Mouse (Mus musculus) bone marrow, adult 2 months (tissue): ENCODE results near the gene Zbed6.

Experiments
- CTCF ChIP-seq: fragments of 200-500 bp; IDR thresholded peaks from 2 replicates; pipeline ENCODE4 v1.5.1; 2011; ENCODE audit warnings: low read length, control low read depth; ENCODE audit not compliant: control insufficient read depth, insufficient read depth
- POLR2A ChIP-seq: fragments of 200-500 bp; IDR thresholded peaks from 2 replicates; pipeline ENCODE4 v1.6.1; 2011; ENCODE audit warnings: low read depth, mild to moderate bottlenecking, control low read depth, low read length, borderline replicate concordance; ENCODE audit not compliant: control insufficient read depth

DNA sequence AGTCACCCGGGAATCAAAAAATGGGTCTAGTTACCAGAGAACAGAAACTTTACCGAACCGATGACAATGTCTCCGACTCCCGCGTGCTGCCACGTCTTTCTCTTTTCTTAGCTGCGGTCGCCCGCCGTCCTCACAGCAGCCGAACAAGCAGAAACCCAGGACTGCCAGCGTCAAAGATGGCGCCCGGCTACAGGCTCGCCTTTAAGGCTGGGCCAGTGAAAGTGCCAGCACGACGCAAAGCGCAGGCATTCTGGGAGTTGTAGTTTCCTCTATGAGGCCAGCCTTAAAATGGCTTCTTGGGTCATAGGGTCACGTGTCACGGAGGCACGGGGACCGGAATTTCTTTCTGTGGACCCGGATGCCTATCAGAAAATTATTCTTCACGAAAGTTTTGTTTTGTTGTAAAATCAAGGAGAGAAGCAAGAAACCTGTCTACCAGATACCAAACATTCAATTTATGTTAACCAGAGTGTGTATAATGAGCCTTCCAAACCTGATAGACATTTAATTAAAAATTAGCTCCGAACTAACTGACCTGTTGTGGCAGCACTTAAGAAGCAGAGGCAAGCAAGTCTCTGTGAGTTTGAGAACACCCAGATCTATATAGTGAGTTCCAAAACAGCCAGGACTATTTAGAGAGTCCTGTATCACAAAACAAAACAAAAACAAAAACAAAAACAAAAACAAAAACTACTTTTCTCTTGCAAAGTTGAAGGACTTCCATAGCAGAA lies 683 bp upstream of the Zbed6 start, which contains the start of gene Gm38394:
- TF ChIP-seq CTCF = no peak
- peak; percentile 76; the same call in 1 of the 2 replicates for TF ChIP-seq POLR2A
